Mouse (Mus musculus): ENCODE data around the gene Calcrl. TPM values are rescaled to one million over a fixed set of nuclear protein-coding genes. Genes with fewer than 3 reads are reported as not detected.

Gene Calcrl
- polyA plus RNA-seq, 1 experiment from 2014 or later = 23.6 TPM

DNA sequence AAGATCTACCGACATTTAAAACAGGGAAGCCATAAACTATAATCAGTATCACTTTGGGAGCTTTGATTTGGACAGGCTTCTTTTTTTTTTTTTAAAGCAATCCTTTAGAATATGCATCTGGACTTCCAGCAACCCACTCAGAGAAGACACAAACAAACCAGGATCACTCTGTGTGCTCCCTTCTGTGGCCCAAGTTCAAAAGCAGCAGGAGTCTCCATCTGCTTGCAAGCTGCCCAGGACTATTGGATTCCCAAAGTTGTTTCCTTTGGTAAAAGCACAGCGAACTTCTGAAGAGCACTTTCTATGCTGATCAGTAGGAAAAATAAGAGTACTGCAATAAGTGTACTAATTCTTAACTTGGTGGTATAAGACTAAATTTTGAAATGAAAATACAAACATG lies 130.6 kb downstream of the Calcrl start:
- WGBS = 54% methylated on average over 2 of the region's 2 CpGs
- Histone ChIP-seq H3K9me3 (no peaks in the 10 kb centered on the region), H3K27ac (no peak overlapping the region), H3K9ac (no peak overlapping the region), H3K4me3 (no peak overlapping the region), H3K36me3 (no peaks in the 10 kb centered on the region), H3K4me1 (no peaks in the 10 kb centered on the region), H3K4me2 (replicated peaks) (no peak overlapping the region), H3K27me3 (no peaks in the 10 kb centered on the region)
- ATAC-seq (ENCODE audit: insufficient number of reproducible peaks, insufficient read depth, low FRiP score, low TSS enrichment) = no peak

DNA sequence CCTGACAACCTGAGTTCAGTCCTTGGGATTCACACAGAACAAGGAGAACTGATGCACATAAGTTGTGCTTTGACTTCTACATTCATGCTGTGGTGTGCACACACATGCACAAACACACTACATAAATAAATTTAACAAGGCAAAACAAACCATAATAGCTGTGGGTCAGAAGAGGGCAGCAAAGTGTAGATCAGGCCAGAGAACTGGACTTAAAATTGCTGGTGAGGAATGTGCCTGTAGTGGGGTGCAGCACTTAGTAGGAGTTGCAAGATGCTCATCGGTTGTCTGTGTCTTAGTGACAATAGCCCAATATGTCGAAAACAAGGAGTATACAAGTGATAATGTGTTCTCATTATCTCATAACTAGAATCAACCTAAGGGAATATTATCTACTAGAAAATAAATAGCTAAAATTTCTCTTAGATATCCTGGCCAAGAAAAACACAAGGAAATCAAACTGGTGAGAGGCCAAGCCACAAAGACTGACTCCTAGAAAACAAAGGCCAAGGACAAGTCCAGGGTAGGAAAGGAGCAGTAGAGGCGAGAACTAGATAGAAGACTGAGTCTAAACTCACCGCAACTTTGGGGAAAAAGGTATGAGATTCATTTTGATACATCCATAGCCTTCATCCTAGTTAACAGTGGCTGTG lies 132.7 kb downstream of the Calcrl start:
- H3K27me3 ChIP-seq = no peaks in the 10 kb centered on the region
- no peaks in the 10 kb centered on the region for H3K9me3 ChIP-seq
- H3K4me2 ChIP-seq (replicated peaks) = no peak overlapping the region
- no peak overlapping the region for H3K27ac ChIP-seq
- ATAC-seq (ENCODE audit: insufficient number of reproducible peaks, insufficient read depth, low FRiP score, low TSS enrichment) = no peak
- WGBS = 89% methylated on average over 4 of the region's 4 CpGs
- H3K4me1 ChIP-seq = no peaks in the 10 kb centered on the region
- no peak overlapping the region for H3K9ac ChIP-seq
- no peak overlapping the region for H3K4me3 ChIP-seq
- no peaks in the 10 kb centered on the region for H3K36me3 ChIP-seq

DNA sequence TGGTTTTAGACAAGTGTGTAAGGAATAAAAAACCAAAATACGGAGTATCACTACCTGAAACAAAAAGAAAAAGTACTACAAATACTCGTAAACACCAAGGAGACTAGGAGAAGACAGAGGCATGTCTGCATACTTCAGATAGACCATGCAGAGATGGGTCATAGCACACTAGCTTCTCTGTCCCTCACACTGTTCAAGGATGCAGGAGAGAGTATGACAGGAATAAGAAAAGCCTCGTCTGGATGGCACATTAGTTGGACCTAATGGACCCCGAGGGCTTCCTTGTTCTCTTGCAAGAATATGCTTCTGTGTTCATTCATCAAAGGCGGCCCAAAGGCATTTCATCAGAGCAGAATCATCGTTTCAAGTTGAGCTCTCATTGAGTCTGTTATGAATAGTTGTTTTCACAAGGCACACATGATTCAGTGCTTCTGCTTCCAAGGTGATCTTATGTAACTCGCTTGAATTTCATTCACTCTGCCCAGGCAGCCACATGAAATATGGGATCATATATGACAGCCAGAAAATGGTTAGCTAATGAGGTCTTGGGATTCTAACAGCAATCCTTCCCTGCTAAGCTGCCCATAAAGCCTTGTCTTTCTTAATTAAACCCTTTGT lies 136.2 kb downstream of the Calcrl start:
- ATAC-seq (ENCODE audit: insufficient number of reproducible peaks, insufficient read depth, low FRiP score, low TSS enrichment) = no peak
- 60% methylated on average over 7 of the region's 7 CpGs for WGBS

More for the DNA sequence above, 136.2 kb downstream of the Calcrl start:
- no peak overlapping the region for H3K4me3 ChIP-seq
- no peaks in the 10 kb centered on the region for H3K27me3 ChIP-seq
- no peaks in the 10 kb centered on the region for H3K9me3 ChIP-seq
- H3K4me2 ChIP-seq (replicated peaks) = no peak overlapping the region
- no peaks in the 10 kb centered on the region for H3K4me1 ChIP-seq
- no peak overlapping the region for H3K27ac ChIP-seq
- H3K9ac ChIP-seq = no peak overlapping the region
- H3K36me3 ChIP-seq = no peaks in the 10 kb centered on the region

Other genes starting within 250 kb of the Calcrl start
- 21.9 and 24.1 TPM in 2 replicates for gene Tfpi, start 51.4 kb upstream of the Calcrl start, polyA plus RNA-seq (2016; fragmentation: Nextera tagmentation; extraction: Ambion mirVana)
- gene Ctnnd1, start 225.4 kb upstream of the Calcrl start, polyA plus RNA-seq (2016; fragmentation: Nextera tagmentation; extraction: Ambion mirVana) = 45.5 and 49.0 TPM in 2 replicates
- gene Btbd18, start 233.7 kb upstream of the Calcrl start, polyA plus RNA-seq (2016; fragmentation: Nextera tagmentation; extraction: Ambion mirVana) = 0.36 and 0.47 TPM in 2 replicates
- gene Selenoh, start 245.4 kb upstream of the Calcrl start, polyA plus RNA-seq (2016; fragmentation: Nextera tagmentation; extraction: Ambion mirVana) = 348 and 377 TPM in 2 replicates

Data from embryonic facial prominence, embryonic 12.5 days (tissue).